Mouse (Mus musculus) gonadal fat pad, adult 2 months (tissue): ENCODE measurements around the gene Hecw2. TPM values are rescaled to one million over a fixed set of nuclear protein-coding genes. Genes with fewer than 3 reads are reported as not detected.

Experiments
- DNase-seq: peaks from one replicate; pipeline ENCODE4 v3.0.0-alpha.2; 2012; ENCODE audit warnings: low read depth
- polyA plus RNA-seq: library from polyadenylated mRNA; depleted of rRNA; stranded (reverse); fragments of >200 nt; gene quantifications from 2 replicates; pipeline ENCODE4 v1.2.3, GENCODE M21; 2012

Gene Hecw2
- polyA plus RNA-seq, 1 experiment, result 1.2 TPM

GRCm38 (mm10) chr1:53890380-53890779 is 304.6 kb downstream of the Hecw2 start:
- DNase-seq, result no peak

DNA sequence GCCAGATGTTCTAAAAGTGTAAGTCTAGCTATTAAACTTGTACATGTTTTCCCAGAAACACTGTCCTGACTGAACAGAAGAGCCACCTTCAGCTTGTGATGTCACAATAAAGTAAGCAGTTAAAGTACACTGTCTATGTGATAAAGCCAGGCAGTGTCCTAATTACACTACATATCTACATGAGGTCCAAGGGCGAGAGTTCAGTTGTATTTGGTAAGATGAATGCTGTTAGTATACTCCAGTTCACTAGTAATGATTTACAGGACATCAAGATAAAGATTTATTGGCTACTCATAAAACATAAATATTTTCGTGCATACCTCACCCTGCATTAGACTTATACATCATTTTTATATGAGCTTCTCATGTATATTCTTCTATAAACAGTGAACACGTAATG is 305.2 kb downstream of the Hecw2 start:
- no peak for DNase-seq

DNA sequence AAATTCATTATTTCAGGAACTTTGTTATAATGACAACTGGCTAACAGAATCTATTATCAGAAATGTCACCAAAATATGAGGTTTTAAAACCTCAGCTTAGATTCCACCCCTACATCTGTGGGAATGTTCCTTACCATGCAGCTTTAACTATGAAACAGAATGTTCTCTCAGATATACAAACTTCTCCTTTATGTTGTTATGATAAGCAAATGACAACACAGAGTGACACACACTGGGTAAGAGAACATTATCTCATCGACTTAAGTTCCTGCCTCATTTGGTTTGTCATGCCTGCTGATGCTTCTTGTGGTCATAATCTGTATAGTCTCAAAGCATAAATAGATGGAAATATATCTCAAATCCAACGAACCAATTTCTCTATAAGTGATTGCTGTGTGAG is 312.5 kb downstream of the Hecw2 start:
- DNase-seq, result no peak

GRCm38 (mm10) chr1:53875919-53876318 is 319.0 kb downstream of the Hecw2 start:
- DNase-seq, result no peak

DNA sequence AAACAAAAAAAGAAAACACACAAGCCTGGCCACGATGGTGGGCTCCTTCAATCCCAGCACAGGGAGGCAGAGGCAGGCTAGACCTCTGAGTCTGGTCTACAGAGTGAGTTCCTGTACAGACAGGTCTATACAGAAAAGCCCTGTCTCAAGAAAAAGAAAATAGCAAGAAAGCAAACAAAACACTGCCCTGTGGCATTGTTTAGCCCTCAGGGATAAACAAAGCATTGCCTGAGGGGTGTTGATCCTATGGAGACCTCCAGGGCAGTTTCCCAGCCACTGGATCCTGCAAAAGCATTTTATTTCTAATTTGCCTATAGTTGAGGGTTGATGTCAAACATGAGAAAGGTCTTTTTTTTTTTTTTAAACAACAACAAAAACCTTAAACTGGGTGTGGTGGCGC is 327.7 kb downstream of the Hecw2 start:
- DNase-seq, result no peak

- DNase-seq, result no peak
These were observed 328.5 kb downstream of the Hecw2 start for GRCm38 (mm10) chr1:53866374-53866902.

- DNase-seq, result no peak
These were observed 330.9 kb downstream of the Hecw2 start for GRCm38 (mm10) chr1:53864046-53864445.

- no peak for DNase-seq
These were observed 334.4 kb downstream of the Hecw2 start for GRCm38 (mm10) chr1:53860611-53861010.

DNA sequence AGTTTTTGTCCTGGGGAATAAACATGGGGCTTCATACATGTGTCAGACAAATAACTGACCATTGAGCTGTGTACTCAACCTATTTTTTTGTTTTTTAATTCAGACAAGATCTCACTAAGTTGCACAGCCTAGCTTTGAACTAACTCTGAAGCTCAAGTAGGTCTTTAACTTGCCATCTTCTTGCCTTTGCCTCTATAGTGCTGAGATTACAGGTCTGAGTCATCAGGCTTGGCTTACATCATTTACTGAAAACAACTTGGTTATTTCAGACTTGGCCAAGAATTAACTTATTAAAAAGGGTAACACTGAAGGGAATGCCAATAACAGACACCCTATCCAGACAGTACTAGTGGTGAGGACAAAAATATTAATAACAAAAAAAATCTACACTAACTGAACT is 335.8 kb downstream of the Hecw2 start:
- no peak for DNase-seq

- DNase-seq, result no peak
These were observed 338.4 kb downstream of the Hecw2 start for GRCm38 (mm10) chr1:53856501-53857103.

DNA sequence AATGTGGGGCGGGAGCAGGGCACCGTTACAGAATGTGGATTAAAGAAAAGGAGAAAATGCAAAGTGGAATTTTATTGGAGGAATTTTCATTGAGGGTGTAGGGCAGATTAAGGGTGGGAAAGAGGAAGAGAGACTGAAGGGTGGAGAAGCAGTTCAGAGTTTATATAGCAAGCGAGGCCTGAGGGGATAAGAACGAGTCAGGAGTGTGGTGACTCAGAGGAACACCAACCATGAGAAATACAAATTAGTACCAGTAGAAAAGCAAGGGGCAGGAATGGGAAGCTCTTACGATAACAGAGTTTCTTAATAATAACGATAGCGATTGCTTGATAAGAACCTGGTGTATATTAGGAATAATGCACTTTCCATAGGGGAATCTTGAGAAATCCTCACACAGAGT is 339.2 kb downstream of the Hecw2 start:
- no peak for DNase-seq

DNA sequence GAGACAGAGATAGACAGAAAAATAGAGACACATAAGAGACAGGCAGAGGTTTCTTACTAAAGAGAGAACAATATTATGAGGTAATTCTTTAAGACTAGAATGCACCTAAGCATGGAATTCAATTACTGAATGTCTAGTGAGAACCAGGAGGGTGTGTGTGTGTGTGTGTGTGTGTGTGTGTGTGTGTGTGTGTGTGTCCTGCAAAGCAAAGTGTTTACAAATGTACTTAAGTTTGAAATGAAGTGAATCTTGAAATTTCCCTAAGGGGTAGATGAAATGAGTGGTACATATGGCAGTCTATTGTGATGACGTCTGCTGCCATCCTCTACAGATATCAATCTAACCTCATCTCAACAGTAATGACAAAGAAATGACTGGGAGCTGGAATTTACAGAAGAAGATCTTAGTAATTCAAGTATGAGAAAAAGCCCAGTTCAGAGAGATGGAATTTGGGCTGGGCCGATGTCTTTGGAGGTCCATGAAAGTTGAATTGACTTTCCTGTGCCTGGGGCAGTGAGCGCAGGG is 342.8 kb downstream of the Hecw2 start:
- no peak for DNase-seq

GRCm38 (mm10) chr1:53851334-53851733 is 343.6 kb downstream of the Hecw2 start:
- DNase-seq, result no peak

DNA sequence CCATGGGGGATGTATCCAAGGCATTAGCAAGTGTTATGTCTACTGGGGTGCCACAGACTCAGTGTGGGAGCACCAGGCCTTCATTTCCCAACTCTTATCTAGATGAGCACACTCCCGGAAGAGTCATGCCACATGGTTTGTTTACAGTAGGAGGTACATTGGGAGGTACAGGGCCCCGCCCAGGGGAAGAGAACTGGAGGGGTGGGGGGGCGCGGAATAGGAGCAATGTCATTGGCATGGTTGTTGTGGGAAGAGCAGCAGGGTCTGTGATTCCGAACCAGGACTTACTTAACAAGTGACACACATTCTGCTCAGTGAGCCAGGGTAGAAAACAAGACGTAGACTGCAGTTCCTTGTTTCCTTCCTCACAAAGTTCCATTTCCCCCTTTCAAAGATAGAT is 344.1 kb downstream of the Hecw2 start:
- no peak for DNase-seq

DNA sequence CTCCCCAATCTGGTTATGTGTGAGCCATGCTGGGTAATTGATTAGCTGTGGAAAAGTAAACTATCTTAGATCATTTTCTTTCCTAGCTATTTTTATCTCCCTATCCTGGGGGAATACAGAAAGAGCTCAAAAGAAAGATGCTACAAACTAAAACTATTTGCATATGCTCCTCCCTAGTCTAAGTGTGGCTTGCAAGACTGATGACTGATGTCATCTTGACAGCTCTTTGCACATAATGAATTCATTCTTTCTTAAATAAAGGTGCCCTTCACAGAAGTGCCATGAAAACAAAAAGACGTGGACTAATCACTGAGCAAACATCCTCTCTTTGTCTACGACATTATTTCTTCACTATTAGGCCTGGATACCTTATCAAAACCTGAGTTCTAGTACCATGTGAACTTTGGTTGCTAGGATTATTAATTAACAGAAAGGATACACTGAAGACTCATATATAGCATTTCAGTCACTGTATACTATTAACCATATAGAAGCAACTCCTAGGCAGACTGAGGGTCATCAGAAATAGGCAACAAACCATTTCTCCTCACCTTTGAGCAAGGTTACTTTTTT is 348.2 kb downstream of the Hecw2 start:
- DNase-seq, result no peak

- peak; percentile 67 for DNase-seq
These were observed 349.1 kb downstream of the Hecw2 start for GRCm38 (mm10) chr1:53845854-53846253.

DNA sequence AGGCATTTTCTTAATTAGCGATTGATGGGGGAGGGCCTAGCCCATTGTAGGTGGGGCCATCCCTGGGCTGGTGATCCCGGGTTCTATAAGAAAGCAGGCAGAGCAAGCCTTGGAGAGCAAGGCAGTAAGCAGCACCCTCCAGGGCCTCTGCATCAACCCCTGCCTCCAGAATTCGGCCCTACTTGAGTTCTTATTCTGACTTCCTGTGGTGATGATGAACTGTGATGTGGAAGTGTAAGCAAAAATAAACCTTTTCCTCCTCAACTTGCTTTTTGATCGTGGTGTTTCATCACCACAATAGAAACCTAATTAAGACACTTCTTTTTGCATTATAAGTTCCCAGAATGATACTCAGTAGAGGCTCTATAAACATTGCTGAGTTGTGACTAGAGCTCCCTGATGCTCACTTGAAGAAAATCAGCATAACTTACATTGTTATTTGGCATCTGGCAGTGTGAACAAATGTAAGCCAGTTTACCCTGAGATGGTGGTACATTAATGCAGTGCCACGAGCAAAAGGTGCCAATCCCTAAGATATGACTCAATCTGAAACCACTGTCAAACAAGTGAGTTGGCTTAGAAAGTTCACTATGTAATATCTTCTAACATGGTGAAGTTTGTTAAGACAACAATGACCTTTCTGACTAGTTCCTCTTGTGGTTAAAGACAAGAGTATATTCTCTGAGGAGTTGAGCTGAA is 349.9 kb downstream of the Hecw2 start:
- no peak for DNase-seq

GRCm38 (mm10) chr1:53844122-53844913 is 350.6 kb downstream of the Hecw2 start:
- DNase-seq, result no peak

DNA sequence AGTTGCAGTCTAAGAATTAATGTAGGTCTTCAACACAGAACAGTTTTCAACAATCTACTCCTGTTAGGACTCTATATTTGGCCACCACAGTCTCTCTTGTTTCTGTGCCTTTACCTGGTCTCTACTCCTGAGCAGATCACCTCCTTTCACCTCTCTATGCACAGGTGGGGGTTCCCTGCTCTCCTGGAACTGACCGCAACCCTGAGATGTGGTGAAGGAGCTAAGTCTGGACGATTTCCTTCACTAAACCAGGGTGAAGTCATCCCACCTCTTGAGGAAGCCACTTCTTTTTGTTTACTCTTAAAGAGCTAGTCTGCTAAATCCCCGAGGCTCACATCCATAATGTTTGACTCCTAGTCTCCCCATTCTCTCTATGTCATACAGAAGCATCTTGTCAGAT is 351.9 kb downstream of the Hecw2 start:
- no peak for DNase-seq

DNA sequence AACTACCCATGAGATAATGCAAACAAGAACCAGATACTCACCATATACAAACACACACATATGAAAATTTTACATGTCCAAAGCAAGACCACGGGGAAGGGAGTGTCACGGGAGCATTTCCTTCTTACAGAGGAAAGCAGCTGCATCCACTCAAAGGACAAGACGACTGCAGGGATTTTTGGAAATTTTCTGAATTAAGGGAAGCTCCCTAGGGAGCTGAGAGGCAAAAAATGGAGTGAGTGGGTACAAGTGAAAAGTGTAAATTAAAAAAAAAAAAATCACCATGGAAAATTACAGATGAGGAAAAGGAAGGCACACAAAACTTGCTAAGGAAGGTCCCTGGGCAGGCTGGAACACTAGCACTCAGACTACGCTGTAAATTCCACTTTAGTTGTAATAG is 353.9 kb downstream of the Hecw2 start:
- DNase-seq, result no peak

GRCm38 (mm10) chr1:53839392-53839791 is 355.6 kb downstream of the Hecw2 start:
- DNase-seq, result no peak
